Mouse (Mus musculus) liver, embryonic 15.5 days (tissue): Measurements from ENCODE around the gene Dhx9. TPM values are rescaled to one million over a fixed set of nuclear protein-coding genes. Genes with fewer than 3 reads are reported as not detected.

ENCODE experiments used
- polyA plus RNA-seq: library from polyadenylated mRNA; unstranded; fragments of >200 nt; fragmentation: Nextera tagmentation; extraction: Ambion mirVana; gene quantifications from 2 replicates; pipeline ENCODE4 v1.2.1, GENCODE M21; 2015

The Dhx9 gene
- polyA plus RNA-seq, 1 experiment from 2014 or later: 10.7 TPM

Other genes starting within 250 kb of the Dhx9 start
- gene Lamc1, start 154.9 kb downstream of the Dhx9 start, polyA plus RNA-seq: 7.1 and 8.9 TPM in 2 replicates
- 0.13 and 0.28 TPM in 2 replicates for gene Shcbp1l, start 62.5 kb downstream of the Dhx9 start, polyA plus RNA-seq
- gene Npl, start 62.4 kb upstream of the Dhx9 start, polyA plus RNA-seq: 6.1 and 7.1 TPM in 2 replicates
- gene Rgs8, start 165.4 kb upstream of the Dhx9 start, polyA plus RNA-seq: 0.14 TPM in 1 of 2 replicates, not detected in the other